ENCODE assay signal across 9 mouse cellular contexts in the genomic region with DNA sequence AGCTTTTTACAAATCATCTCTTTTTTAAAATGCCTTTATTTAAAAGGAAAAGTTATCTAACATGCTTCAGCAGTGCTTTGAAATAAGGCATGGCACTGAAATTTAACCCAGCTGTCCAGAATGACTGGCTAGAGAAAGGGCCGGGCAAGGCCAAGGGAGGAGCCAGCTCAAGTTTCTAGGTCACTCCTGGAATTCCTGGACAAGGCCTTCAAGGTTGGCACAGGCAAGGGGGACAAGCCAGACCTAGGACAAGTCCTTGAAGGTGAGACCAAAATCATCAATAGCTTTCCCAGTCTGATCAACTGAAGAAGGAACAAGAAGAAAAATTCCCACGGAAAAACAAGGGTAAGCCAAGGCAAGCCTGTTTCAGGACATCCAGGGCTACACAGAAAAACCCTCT.
"Had no signal": no experiment of that assay in that cellular context is flagged by ENCODE, and none has a peak within 500 bp of the region (broad histone marks: within the 10 kb centered on the region; RNA-seq: fewer than 3 reads in every experiment).

No protein-coding gene starts in this region.

- DNase-seq: kidney, postnatal 4 days; liver; liver, embryonic 13.5 days; liver, postnatal 0 days; lung, postnatal 14 days; retina, postnatal 1 day; right cerebral cortex, postnatal 4 days; thymus, adult 2 months; thymus, postnatal 36 days had no signal
